Mouse (Mus musculus): ENCODE data around the gene Bmp10.

- no peak for TF ChIP-seq GATA1 (IDR thresholded peaks at IDR 0.05; ENCODE audit: low read length)
- no peak for TF ChIP-seq TAL1 (IDR thresholded peaks at IDR 0.05; ENCODE audit: low read length)
Observed at GRCm38 (mm10) chr6:87424037-87424816, 4.6 kb upstream of the Bmp10 start.

Data from erythroblast, embryonic 14.5 days (primary cell).